Mouse (Mus musculus) G1E-ER4 (cell line): ENCODE measurements around the gene Slc7a10. TPM values are rescaled to one million over a fixed set of nuclear protein-coding genes. Genes with fewer than 3 reads are reported as not detected.

Source experiments
- GATA1 ChIP-seq: IDR thresholded peaks from one replicate; pipeline ENCODE4 v1.8.0; 2012; ENCODE audit warnings: low read length, inconsistent platforms
- polyA plus RNA-seq: library from polyadenylated mRNA; stranded (reverse); fragments of >175 nt; gene quantifications from 2 replicates; pipeline ENCODE4 v1.2.3, GENCODE M21; 2012

The Slc7a10 gene
- polyA plus RNA-seq, 1 experiment, result not detected

GRCm38 (mm10) chr7:35211791-35212190 is 25.6 kb downstream of the Slc7a10 start:
- no peak for TF ChIP-seq GATA1

DNA sequence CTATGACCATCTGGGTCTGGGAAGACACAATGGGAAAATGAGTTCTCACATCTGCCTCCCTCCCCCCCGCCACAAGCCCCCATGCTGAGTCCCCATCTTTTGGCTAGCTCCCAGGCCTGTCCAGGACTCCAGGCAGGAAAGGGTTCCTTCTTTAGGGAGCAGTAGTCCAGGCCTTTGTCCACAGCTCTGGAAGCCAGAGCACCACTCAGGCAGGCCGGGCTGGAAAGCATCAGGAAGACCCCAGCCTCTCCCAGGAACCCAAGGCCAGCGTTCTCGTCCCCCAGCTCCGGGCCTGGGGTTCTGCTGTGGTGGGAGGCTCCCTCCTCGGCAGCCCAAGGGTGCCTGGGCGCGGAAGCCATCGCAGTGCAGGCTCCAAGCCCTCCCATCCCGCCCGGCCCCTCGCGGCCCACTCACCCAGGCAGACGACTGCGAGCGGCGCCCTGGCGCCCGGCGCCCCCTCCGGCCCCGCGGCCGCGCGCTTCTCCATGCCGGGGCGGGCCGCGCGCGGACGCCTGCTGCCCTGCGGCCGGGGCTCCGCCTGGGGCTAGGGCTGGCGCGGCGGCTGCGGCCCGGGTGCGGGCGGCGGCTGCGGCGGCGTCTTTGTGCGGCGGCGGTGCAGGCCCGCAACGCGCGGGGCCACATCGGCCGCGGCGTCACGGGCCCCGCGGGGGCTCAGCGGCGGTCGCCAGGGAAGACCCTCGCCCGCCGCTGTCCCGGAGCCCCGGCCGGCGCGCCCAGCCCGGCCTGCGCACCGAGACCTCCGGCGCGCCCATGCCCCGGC is 28.4 kb downstream of the Slc7a10 start:
- no peak for TF ChIP-seq GATA1

- TF ChIP-seq GATA1, result no peak
Measured at GRCm38 (mm10) chr7:35215225-35215624, 29.0 kb downstream of the Slc7a10 start, which contains the start of gene Lrp3. Gene Lrp3 (minus strand): TSS chr7:35215498.

DNA sequence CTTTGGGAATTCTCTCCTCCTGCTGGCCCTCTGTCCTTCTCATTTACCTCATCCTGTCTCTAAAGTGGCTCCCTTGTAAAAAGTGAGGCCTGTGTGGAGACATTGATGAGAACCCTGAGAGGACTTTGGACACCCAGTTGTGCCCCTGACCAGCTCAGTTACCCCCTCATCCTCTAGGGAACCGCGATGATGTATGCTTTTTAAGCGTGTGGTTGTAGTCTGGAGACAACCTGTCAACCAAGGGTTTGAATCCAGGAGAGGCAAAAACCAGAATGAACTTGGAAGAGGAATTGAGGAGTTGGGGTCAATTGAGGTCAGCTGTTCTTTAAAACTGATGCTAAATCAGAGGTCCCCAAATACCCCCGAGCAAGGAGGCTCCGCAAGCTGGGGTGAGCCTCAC is 29.5 kb downstream of the Slc7a10 start:
- TF ChIP-seq GATA1, result no peak

DNA sequence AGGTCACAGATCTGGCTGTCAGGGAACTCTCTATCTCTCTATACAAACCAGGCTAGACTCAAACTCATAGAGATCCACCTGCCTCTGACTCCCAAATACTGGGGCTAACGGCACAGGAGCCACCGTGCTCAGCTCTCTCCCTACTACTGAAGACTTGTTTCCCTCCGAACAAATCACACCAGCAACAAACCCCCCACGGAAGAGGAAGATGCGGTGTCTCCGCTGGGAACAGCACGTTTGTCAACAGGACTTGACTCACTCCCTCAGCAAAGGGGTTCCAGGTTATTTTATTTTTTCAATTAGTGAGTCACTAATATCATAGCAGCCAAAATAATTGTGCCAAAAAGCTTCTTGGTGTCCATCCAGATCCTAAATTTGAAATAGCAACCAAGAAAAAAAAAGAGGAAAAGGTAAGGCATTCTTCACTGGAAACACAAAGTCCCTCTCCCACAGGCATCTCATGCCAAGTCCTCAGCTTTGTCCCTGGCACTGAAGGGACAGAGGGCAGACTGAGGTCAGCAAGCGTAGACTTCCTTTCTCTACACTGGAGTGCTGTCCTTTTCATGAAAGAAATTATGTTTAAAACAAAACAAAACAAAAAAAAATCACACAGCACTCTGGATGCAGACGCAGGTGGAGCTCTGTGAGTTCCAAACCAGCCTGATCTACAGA is 34.6 kb downstream of the Slc7a10 start:
- TF ChIP-seq GATA1, result no peak

DNA sequence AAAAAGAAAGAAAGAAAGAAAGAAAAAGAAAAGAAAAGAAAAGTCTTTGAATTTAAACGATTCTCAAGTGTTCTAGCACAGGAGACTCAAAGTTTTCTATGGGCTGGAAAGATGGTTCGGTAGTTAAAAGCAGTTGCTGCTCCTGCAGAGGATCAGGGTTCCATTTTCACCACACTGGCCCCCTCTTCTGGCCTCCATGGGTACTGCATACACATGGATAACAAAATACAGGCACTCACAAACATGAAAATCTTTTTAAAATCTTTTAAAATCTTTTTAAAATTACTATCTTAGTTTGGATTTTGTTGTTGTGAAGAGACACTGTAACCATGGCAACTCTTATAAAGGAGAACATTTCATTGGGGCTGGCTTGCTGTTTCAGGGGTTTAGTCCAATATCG is 44.1 kb downstream of the Slc7a10 start:
- TF ChIP-seq GATA1, result no peak

DNA sequence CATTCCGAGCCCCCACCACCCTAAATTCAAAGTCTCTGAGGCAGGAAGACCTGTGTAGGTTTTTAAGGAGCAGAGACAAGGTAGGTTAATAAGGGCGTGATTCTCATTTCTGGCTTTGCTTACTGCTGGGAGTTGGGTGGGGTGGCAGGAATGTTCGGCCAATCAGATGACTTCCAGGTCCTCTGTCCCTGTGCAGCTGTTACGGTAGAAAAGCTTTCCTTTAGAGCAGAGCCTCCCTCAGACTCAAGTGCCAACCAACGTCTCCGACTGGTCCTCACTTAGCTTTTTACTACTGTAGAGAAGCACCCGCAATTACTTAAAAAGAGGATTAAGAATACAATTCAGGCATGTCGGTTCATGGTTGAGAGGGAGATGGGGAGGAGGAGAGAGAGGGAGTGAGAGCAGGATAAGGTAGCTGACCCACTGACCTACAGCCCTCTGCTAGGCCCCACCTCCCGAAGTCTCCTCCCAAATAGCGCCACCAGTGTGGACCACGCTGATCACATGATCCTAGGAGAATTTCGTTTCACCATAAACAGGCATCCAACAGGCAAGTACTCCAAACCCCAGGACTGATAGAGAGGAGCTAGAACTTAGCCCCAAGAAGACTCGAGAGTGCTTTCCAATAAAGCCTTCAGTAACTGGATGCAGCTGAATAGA is 46.7 kb downstream of the Slc7a10 start:
- TF ChIP-seq GATA1, result no peak

- no peak for TF ChIP-seq GATA1
Measured at GRCm38 (mm10) chr7:35233861-35234260, 47.7 kb downstream of the Slc7a10 start.

DNA sequence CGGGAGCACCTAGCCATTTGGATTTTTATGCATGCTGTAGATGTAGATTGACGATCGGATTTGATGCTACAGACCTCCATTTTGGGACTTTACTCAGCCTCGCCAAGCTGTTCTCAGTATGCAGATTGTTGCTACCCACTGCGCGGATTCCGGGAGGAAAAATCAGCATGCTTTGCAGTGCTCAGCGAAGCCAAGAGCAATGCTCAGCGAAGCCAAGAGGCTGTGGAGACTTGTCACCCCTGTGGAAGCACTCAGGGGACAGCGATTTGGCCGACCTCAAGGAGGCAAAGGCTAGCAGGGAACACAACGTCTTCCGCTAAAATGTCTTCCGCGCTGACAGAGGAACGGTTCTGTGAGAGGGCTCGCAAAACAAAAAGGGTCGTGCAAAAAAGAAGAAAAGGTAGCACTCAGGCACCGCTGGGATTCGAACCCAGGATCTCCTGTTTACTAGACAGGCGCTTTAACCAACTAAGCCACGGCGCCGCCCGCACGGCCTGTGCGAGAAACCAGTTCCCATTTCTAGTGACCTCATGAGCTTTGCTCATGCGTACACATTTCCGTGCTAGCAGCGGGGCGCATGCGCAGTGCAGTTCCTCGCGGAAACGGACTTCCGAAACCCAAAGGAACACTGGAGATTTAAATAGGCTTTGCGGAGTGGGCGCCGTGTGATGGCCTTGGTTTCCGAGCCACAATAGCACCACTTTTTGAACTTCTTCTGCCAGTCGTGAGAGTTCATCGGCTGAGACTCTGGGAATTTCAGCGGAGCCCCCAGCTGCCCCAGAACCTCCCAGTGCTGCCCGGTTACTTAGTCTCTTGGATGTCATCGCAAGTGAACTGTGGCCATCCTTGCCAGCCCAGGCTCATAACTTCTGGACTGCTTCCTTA is 48.4 kb downstream of the Slc7a10 start:
- TF ChIP-seq GATA1, result no peak

DNA sequence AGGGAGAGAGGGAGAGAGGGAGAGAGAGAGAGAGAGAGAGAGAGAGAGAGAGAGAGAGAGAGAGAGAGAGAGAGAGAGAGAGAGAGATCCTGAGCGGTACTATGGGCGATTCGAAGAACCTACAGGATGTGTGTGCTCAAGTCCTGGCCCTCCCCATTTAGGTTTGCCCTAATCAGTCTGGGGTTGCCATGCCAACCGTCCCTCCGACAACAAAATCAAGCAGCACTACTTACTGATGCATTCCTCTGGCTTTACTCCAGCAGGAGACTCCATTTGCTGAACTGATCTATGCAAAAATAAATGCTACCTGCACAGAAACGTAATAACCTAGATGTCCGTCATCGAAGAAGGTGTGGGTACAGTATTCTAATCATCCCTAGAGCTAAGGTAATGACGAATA is 49.1 kb downstream of the Slc7a10 start:
- no peak for TF ChIP-seq GATA1

Other genes with a start within 250 kb of the Slc7a10 start
- gene Cebpg, start 129.8 kb upstream of the Slc7a10 start, polyA plus RNA-seq, result 30.8 and 32.3 TPM in 2 replicates
- gene Cebpa, start 67.1 kb upstream of the Slc7a10 start, polyA plus RNA-seq, result not detected in 2 replicates
- gene Lrp3, start 29.1 kb downstream of the Slc7a10 start, polyA plus RNA-seq, result not detected in 2 replicates
- 22.2 and 23.0 TPM in 2 replicates for gene Gpatch1, start 132.1 kb downstream of the Slc7a10 start, polyA plus RNA-seq
- gene Rhpn2, start 147.8 kb downstream of the Slc7a10 start, polyA plus RNA-seq, result 0.08 and 0.13 TPM in 2 replicates
- 15.7 and 38.4 TPM in 2 replicates for gene Faap24, start 210.5 kb downstream of the Slc7a10 start, polyA plus RNA-seq
- 18.9 and 20.1 TPM in 2 replicates for gene Cep89, start 210.7 kb downstream of the Slc7a10 start, polyA plus RNA-seq